Mouse (Mus musculus) ES-Bruce4 (cell line): ENCODE results near the gene Gba.

Source experiments
- CTCF ChIP-seq: IDR thresholded peaks from one replicate; pipeline ENCODE4 v1.8.1; 2011; ENCODE audit warnings: low read depth, low read length
- POLR2A ChIP-seq: IDR thresholded peaks from one replicate; pipeline ENCODE4 v1.8.1; 2011; ENCODE audit warnings: low read length; ENCODE audit not compliant: insufficient read depth

DNA sequence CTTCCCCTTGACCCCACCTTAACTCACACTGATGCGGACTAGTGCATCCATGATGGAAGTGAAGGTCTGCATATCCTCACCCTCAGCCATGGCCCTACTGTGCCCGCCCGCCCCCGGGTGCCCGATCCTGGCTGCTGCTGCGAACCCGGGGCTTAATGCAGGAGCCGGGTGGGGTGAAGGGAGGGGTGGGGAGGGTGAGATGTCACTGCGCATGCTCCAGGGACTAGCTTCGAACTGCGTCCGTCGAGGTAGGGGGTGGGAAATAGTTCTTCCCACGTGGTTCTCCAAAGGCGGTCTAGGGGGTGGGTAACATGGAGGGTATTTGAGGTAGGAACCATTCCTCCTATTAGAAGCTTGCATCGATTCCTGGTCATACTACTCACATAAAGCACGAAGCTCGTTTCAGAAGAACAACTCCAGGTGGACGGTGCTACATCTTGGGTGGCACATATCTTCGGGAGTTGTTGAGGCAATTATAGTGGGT, 43.0 kb downstream of the Gba start, which contains the start of gene Krtcap2:
- TF ChIP-seq CTCF (no peak), POLR2A (no peak)
